Mouse (Mus musculus) embryonic fibroblast, embryonic 13.5 days (primary cell): ENCODE measurements around the gene Lrrc75a. TPM values are rescaled to one million over a fixed set of nuclear protein-coding genes. Genes with fewer than 3 reads are reported as not detected.

ENCODE experiments used
- H3K27ac ChIP-seq: 2 replicates; pipeline ENCODE4 v1.5.1; 2012; ENCODE audit warnings: low read length, control low read depth, inconsistent platforms; ENCODE audit not compliant: insufficient read depth
- H3K4me1 ChIP-seq: 2 replicates; pipeline ENCODE4 v1.6.1; 2011; ENCODE audit warnings: low read length; ENCODE audit not compliant: control insufficient read depth, insufficient read depth
- H3K4me3 ChIP-seq: 2 replicates; pipeline ENCODE4 v1.5.1; 2011; ENCODE audit warnings: mild to moderate bottlenecking, control low read depth, low read length; ENCODE audit not compliant: insufficient read depth
- CTCF ChIP-seq: IDR thresholded peaks from 2 replicates; pipeline ENCODE4 v1.5.1; 2011; ENCODE audit warnings: mild to moderate bottlenecking, control low read depth, low read length, moderate library complexity, borderline replicate concordance; ENCODE audit not compliant: insufficient read depth
- POLR2A ChIP-seq: IDR thresholded peaks from 2 replicates; pipeline ENCODE4 v1.6.1; 2011; ENCODE audit warnings: low read depth, mild to moderate bottlenecking, control low read depth, low read length, moderate library complexity
- polyA plus RNA-seq: library from polyadenylated mRNA; stranded (reverse); fragments of >200 nt; gene quantifications from 2 replicates; pipeline ENCODE4 v1.2.4, GENCODE M21; 2011; ENCODE audit warnings: low read depth; ENCODE audit not compliant: missing spikeins, insufficient read length

The Lrrc75a gene
- polyA plus RNA-seq, 1 experiment, result 12.6 TPM

GRCm38 (mm10) chr11:62637401-62637800 is 10.9 kb downstream of the Lrrc75a start:
- H3K27ac ChIP-seq, result peak overlapping the region; percentile 74
- H3K4me3 ChIP-seq, result no peak overlapping the region
- TF ChIP-seq CTCF (no peak), POLR2A (no peak)
- H3K4me1 ChIP-seq, result peaks cover 15% of the 10 kb centered on the region

DNA sequence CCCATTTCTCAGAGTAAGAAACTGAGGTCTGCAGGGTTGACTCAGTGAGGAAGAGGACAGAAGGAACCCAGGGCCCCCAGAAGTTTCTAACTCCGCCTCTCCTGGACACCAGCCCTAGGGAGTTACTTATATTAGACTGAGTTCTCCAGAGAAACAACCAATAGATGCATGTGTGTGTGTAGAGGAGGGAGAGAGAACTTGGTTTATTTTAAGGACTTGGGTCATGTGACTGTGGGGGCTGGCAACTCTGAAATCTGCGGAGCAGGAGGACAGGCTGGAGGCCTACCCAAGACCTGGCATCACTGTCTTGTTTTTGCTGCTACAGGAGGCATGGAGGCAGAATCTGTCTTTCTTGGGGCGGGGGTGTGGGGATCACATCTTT is 11.5 kb downstream of the Lrrc75a start:
- Histone ChIP-seq H3K4me3 (no peak overlapping the region), H3K27ac (peak overlapping the region; percentile 74), H3K4me1 (peaks cover 12% of the 10 kb centered on the region)
- TF ChIP-seq CTCF (no peak), POLR2A (no peak)

DNA sequence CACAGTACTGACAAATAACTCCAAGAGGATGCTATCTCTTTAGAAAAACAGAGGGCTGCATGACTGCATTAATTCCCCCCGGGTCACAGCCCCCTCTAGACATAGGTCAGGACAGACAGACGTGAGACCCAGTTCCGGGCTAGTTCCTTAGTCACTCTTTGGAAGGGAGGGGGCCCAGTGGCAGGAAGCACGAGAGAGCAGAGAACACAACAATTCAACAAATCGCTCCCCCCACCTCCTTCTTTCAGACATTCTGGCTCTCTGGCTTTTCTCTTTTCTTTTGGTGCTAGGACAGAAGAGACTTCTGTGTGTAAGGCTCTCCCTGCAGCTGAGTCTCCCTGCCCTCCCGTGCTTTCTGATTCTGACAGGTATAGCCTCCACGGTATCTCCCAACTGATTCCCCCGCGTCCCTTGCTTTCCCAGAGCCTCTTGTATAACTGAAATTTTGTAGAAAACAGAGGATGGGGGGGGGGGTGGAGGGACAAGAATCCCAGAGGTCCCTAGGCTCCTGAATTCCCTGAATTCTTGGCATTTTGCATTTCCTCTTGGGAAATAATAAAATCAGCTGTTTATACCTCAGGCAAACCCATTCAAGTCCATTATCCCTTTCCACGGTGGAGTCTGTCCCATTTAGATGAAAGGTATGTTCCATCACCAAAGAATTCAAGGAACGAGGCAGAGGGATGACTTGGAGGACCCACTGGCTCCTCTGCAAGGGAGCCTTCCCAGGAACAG is 12.1 kb downstream of the Lrrc75a start:
- H3K4me3 ChIP-seq, result no peak overlapping the region
- peaks cover 10% of the 10 kb centered on the region for H3K4me1 ChIP-seq
- H3K27ac ChIP-seq, result no peak overlapping the region; the same call in 1 of the 2 replicates
- TF ChIP-seq CTCF, result no peak
- TF ChIP-seq POLR2A, result no peak

GRCm38 (mm10) chr11:62635406-62635805 is 12.9 kb downstream of the Lrrc75a start:
- no peak for TF ChIP-seq POLR2A
- no peak for TF ChIP-seq CTCF
- Histone ChIP-seq H3K4me1 (peaks cover 10% of the 10 kb centered on the region), H3K27ac (no peak overlapping the region), H3K4me3 (no peak overlapping the region)

DNA sequence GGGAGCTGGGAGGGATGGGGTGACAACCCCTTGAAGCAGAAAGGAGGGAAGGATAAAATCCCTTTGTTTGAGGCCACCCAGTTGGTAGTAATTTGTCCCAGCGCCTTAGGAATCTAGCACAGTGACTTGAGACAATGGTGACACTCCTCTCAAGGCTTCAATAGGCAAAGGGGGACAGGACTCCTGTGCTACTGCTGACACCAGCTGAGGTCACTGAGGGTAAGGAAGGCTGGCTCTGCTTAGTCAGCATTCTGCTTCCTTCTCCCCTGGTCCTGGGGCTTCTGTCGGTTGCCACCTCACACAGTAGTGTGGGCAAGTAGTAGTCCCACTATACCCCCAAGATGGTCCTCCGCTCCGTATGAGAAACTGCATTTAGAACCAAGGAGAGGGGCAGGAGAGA is 17.2 kb downstream of the Lrrc75a start:
- Histone ChIP-seq H3K27ac (no peak overlapping the region), H3K4me1 (peaks cover 10% of the 10 kb centered on the region; the same call in 1 of the 2 replicates), H3K4me3 (no peak overlapping the region)
- no peak for TF ChIP-seq CTCF
- no peak for TF ChIP-seq POLR2A

GRCm38 (mm10) chr11:62630225-62630821 is 18.0 kb downstream of the Lrrc75a start:
- Histone ChIP-seq H3K27ac (no peak overlapping the region), H3K4me3 (no peak overlapping the region), H3K4me1 (peaks cover 8% of the 10 kb centered on the region; the same call in 1 of the 2 replicates)
- TF ChIP-seq CTCF, result no peak
- TF ChIP-seq POLR2A, result no peak

DNA sequence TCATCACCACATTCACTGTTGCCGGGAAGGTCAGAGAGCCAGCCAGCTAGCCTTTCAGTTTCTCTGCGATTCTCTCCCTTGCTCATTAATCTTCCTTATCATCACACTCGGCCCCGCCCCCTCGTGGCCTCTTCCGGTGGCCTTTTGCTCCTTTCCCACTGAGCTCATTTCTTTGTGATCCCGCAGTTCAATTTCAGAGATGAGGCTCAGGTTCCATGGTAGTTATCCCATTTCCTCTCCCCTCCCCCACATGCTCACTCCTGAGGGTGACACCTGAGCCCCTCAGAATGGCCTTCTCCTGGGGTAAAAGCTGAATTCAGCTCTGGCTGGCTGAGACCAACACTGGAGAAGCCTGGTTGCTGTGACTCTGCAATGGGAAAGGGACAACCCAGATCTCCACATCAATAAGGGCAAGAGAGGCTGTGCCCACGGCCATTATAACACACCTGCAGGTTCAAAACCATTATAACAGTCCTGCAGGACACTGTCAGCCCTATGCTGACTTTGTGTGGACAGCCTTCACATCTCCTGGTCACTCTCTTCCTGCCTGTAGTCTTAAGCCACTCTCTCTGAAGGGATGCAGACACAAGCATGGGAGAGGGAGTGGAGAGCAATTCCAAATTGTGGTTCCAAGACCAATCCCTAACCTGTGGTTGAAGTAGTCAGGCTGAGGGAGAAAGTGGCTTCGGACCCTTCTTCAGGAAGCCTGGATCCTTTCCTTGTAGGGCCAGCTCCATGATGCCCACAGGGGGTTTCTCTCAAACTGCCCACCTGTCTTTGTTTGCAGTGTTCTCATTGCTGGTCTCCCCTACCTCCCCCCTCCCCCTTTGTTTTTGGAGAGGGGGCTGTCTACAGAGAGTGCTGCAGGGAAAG is 18.7 kb downstream of the Lrrc75a start:
- Histone ChIP-seq H3K4me1 (peaks cover 12% of the 10 kb centered on the region; the same call in 1 of the 2 replicates), H3K4me3 (no peak overlapping the region), H3K27ac (no peak overlapping the region)
- TF ChIP-seq CTCF, result no peak

- TF ChIP-seq POLR2A, result no peak
- TF ChIP-seq CTCF, result no peak
- Histone ChIP-seq H3K27ac (peak overlapping the region; percentile 34), H3K4me1 (peaks cover 10% of the 10 kb centered on the region), H3K4me3 (no peak overlapping the region)
Observed at GRCm38 (mm10) chr11:62624341-62625291, 23.7 kb downstream of the Lrrc75a start.

DNA sequence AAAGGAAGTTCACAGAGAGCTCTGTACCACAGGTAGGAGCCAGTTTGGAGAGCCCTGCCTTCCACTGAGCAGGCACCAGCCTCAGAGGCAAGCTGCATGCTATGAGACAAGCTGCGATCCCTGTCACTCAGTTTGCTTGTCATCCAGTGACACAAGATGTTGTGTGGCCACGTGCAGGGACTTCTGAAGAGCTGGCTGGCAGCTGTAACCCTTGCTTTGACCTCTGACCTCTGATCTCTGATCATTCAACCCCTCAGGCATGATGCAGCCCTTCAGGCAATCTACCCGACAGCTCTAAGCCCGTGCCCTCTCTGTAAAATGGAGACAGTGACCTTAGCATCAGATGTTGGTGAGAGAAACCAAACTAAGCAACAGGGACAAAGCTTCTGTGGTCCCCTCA is 25.5 kb downstream of the Lrrc75a start:
- TF ChIP-seq POLR2A (no peak), CTCF (no peak)
- Histone ChIP-seq H3K4me1 (peaks cover 10% of the 10 kb centered on the region), H3K4me3 (no peak overlapping the region), H3K27ac (no peak overlapping the region)
